Mouse (Mus musculus): ENCODE measurements around the gene Morf4l1. TPM values are rescaled to one million over a fixed set of nuclear protein-coding genes. Genes with fewer than 3 reads are reported as not detected.

Gene Morf4l1
- total and polyA plus RNA-seq, 2 experiments from 2014 or later: 92.5 to 293 TPM

DNA sequence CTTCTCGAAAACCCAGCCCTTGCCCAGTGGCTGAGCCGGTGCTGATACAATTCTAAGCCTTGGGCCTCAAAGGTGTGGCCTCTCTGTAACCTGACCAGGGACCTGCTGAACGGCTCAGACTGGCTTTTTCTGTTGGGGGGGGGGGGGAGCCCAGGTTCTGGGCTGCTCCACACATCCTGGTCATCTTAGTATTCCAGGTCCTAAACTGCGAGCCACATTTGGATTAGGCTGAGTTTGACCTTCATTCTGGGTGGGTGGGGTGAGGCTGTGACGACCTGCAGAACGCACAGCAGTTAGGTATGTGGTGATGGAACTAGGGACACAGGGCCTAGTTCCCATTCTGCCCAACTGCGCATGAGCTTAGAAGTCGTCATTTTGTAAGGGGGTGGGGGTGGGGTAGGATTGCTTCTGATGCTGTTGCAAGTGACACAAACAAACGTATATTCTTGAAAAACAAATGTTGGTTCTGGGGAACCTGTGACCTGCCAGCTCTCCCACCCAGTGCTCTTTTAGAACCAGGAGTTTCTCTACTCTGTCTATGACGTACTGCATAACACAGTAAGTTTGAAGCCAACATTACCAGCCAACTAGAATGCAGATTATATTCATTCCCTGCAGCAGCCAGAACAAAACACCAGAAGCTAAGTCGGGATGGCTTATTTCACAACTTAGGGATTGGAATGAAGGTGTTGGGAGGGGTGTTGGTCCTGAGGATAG lies 9.7 kb upstream of the Morf4l1 start:
- no peak overlapping the region for H3K4me3 ChIP-seq (ENCODE audit: low read depth, low read length)
- ATAC-seq (ENCODE audit: insufficient read depth, low read depth) (no peak), DNase-seq (ENCODE audit: low spot score) (no peak)
- 50% methylated on average over 11 of the region's 11 CpGs for WGBS
- H3K4me2 ChIP-seq (ENCODE audit: low read depth, low read length): peak overlapping the region; percentile 25; the same call in 1 of the 2 replicates
- no peaks in the 10 kb centered on the region for H3K9me3 ChIP-seq (replicated peaks; ENCODE audit: control insufficient read depth, low read length)
- H3K36me3 ChIP-seq (replicated peaks; ENCODE audit: control insufficient read depth, insufficient read depth, low read length): no peaks in the 10 kb centered on the region
- TF ChIP-seq CTCF (IDR thresholded peaks at IDR 0.05; ENCODE audit: low read depth): no peak
- TF ChIP-seq EP300 (IDR thresholded peaks at IDR 0.05; ENCODE audit: low read depth): no peak
- H3K9ac ChIP-seq (replicated peaks; ENCODE audit: low read depth, low read length): no peak overlapping the region
- peak overlapping the region; percentile 64; the same call in 1 of the 2 replicates for H3K27ac ChIP-seq (ENCODE audit: low read depth)
- 0 out of 2 replicates have a peak, but pooled peaks cover 8% of the 10 kb centered on the region for H3K4me1 ChIP-seq (ENCODE audit: control insufficient read depth, insufficient read depth)
- H3K27me3 ChIP-seq (ENCODE audit: control insufficient read depth, insufficient read depth, low read length): no peaks in the 10 kb centered on the region

DNA sequence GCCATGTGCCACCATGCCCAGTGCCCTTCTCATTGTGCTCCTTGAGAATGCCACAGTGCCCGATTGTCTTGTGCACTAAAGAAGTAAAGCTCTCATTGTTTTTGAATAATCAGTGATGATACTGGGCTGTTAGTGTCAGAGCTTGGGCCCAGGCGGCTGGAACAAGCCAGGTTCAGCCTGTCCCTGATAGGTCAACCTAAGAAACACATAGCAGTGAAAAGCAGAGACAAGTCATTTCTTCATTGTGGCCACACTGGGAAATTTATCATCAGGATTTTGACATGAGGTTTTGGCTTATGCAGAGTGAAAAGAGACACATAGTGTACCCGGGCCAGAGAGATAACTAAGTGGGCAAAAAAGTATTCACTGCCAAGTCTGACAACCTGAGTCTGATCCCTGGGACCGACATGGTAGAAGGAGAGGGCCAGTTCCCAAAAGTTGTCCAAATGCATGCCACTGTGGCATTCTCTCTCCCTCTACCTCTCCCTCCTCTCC lies 7.7 kb upstream of the Morf4l1 start:
- H3K4me3 ChIP-seq (ENCODE audit: low read depth, low read length): no peak overlapping the region
- H3K4me1 ChIP-seq (ENCODE audit: control insufficient read depth, insufficient read depth): 0 out of 2 replicates have a peak, but pooled peaks cover 8% of the 10 kb centered on the region
- 36% methylated on average over 4 of the region's 4 CpGs for WGBS
- H3K4me2 ChIP-seq (ENCODE audit: low read depth, low read length): no peak overlapping the region
- no peaks in the 10 kb centered on the region for H3K27me3 ChIP-seq (ENCODE audit: control insufficient read depth, insufficient read depth, low read length)
- H3K9ac ChIP-seq (replicated peaks; ENCODE audit: low read depth, low read length): no peak overlapping the region
- TF ChIP-seq EP300 (IDR thresholded peaks at IDR 0.05; ENCODE audit: low read depth): no peak
- TF ChIP-seq CTCF (IDR thresholded peaks at IDR 0.05; ENCODE audit: low read depth): no peak
- ATAC-seq (ENCODE audit: insufficient read depth, low read depth) (peak; percentile 47), DNase-seq (ENCODE audit: low spot score) (no peak)
- no peaks in the 10 kb centered on the region for H3K36me3 ChIP-seq (replicated peaks; ENCODE audit: control insufficient read depth, insufficient read depth, low read length)
- no peaks in the 10 kb centered on the region for H3K9me3 ChIP-seq (replicated peaks; ENCODE audit: control insufficient read depth, low read length)
- H3K27ac ChIP-seq (ENCODE audit: low read depth): no peak overlapping the region

DNA sequence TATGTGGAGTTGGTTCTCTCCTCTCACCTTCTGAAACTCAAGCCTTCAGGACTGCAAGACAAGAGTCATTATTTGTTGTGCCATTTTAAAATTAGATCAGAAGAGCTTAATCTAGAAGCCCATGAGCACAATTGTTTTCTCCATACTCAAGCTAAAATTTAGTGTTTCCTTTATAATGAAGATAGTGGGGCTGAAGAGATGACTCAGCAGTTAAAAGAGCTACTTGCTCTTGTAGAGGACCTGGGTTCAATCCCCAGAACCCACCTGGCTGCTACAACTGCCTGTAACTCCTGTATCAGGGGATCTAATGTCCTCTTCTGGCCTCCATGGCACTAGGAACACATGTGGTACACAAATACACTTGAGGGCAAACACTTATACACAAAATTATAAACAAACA lies 2.7 kb upstream of the Morf4l1 start:
- H3K4me3 ChIP-seq (ENCODE audit: low read depth, low read length): no peak overlapping the region
- TF ChIP-seq EP300 (IDR thresholded peaks at IDR 0.05; ENCODE audit: low read depth) (no peak), CTCF (IDR thresholded peaks at IDR 0.05; ENCODE audit: low read depth) (no peak)
- no peaks in the 10 kb centered on the region for H3K27me3 ChIP-seq (ENCODE audit: control insufficient read depth, insufficient read depth, low read length)
- no peaks in the 10 kb centered on the region for H3K36me3 ChIP-seq (replicated peaks; ENCODE audit: control insufficient read depth, insufficient read depth, low read length)
- H3K9ac ChIP-seq (replicated peaks; ENCODE audit: low read depth, low read length): no peak overlapping the region
- peaks cover 14% of the 10 kb centered on the region for H3K4me1 ChIP-seq (ENCODE audit: control insufficient read depth, insufficient read depth)
- no peaks in the 10 kb centered on the region for H3K9me3 ChIP-seq (replicated peaks; ENCODE audit: control insufficient read depth, low read length)
- no peak for DNase-seq (ENCODE audit: low spot score)
- H3K4me2 ChIP-seq (ENCODE audit: low read depth, low read length): no peak overlapping the region
- ATAC-seq (ENCODE audit: insufficient read depth, low read depth): no peak
- no peak overlapping the region for H3K27ac ChIP-seq (ENCODE audit: low read depth)

DNA sequence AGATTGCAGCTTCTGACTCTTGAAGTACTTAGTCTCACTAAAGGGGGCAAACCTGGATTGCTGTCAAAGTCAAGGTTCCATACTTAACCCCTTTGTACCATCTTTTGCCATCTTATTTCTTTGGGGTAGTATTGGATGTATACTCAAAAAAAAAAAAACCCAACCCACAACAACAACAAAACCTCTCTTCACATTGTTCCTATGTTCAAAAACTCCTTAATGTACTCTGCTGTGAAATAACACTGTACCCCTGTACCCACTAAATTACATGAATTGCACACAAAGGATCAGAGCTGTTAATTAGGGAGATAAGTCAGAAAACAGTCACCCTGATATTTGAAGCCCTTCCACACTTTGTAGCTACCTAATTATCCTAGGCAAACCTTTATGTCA lies 730 bp upstream of the Morf4l1 start:
- TF ChIP-seq CTCF (IDR thresholded peaks at IDR 0.05; ENCODE audit: low read depth) (no peak), EP300 (IDR thresholded peaks at IDR 0.05; ENCODE audit: low read depth) (no peak)
- DNase-seq (ENCODE audit: low spot score) (no peak), ATAC-seq (ENCODE audit: insufficient read depth, low read depth) (no peak)
- H3K36me3 ChIP-seq (replicated peaks; ENCODE audit: control insufficient read depth, insufficient read depth, low read length): no peaks in the 10 kb centered on the region
- no peaks in the 10 kb centered on the region for H3K27me3 ChIP-seq (ENCODE audit: control insufficient read depth, insufficient read depth, low read length)
- peak overlapping the region; percentile 97 for H3K4me3 ChIP-seq (ENCODE audit: low read depth, low read length)
- peak overlapping the region; percentile 91 for H3K4me2 ChIP-seq (ENCODE audit: low read depth, low read length)
- peak overlapping the region; percentile 35; the same call in 1 of the 2 replicates for H3K27ac ChIP-seq (ENCODE audit: low read depth)
- H3K9ac ChIP-seq (replicated peaks; ENCODE audit: low read depth, low read length): no peak overlapping the region
- no peaks in the 10 kb centered on the region for H3K9me3 ChIP-seq (replicated peaks; ENCODE audit: control insufficient read depth, low read length)
- peaks cover 18% of the 10 kb centered on the region for H3K4me1 ChIP-seq (ENCODE audit: control insufficient read depth, insufficient read depth)

DNA sequence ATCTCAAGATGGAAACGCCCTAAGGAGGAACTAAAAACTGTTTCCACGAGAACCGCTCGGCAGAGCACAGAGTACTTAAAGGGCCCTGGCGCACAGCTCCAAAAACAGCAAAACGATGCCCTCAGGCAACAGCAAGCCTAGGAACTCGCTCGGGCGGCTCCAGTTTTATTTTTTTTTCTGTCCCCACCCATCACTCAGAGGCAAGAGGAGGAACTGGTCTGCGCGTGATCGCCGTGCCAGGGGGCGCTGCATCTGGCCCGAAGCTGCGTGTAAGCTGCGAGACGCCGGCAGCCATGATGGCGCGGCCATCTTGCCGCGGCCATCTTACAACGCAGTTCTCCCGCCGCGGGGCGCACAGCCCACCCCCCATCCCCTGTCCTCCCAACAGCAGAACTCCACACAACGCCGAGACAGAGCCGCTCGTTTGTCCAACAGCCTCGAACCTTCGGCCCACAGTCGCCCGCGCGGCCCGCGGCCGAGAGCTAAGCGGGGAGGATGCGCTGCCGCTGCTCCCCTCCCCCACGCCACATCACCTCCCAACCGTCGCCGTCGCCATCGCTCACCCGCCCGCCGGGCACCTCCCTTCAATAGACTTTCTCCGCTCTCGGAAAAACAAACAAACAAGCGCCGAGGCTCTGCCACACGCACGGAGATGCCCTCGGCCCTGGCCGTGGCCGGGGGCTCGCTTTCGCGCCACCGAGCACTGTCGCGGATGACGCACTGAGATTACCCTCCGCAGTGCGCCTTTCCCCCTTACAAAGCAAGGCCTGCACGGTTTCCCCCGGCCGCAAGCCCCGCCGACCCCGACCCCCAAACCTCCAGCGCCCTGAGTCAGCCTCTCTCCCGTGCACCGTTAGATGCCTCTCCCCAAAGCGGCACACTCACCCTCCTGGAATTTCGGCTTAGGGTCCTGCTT lies 665 bp downstream of the Morf4l1 start:
- peak; percentile 74 for ATAC-seq (ENCODE audit: insufficient read depth, low read depth)
- Histone ChIP-seq H3K4me1 (ENCODE audit: control insufficient read depth, insufficient read depth) (peaks cover 18% of the 10 kb centered on the region), H3K27ac (ENCODE audit: low read depth) (peak overlapping the region; percentile 100), H3K9me3 (replicated peaks; ENCODE audit: control insufficient read depth, low read length) (no peaks in the 10 kb centered on the region), H3K4me3 (ENCODE audit: low read depth, low read length) (peak overlapping the region; percentile 97), H3K4me2 (ENCODE audit: low read depth, low read length) (peak overlapping the region; percentile 89), H3K9ac (replicated peaks; ENCODE audit: low read depth, low read length) (peak overlapping the region; percentile 95), H3K36me3 (replicated peaks; ENCODE audit: control insufficient read depth, insufficient read depth, low read length) (peaks cover 7% of the 10 kb centered on the region; the same call in 1 of the 2 replicates), H3K27me3 (ENCODE audit: control insufficient read depth, insufficient read depth, low read length) (no peaks in the 10 kb centered on the region)
- under 1% methylated on average over 81 of the region's 82 CpGs for WGBS
- peak; percentile 89 for DNase-seq (ENCODE audit: low spot score)
- peak; percentile 83 for TF ChIP-seq EP300 (IDR thresholded peaks at IDR 0.05; ENCODE audit: low read depth)
- peak; percentile 64 for TF ChIP-seq CTCF (IDR thresholded peaks at IDR 0.05; ENCODE audit: low read depth)
